Mouse (Mus musculus) myocyte (in vitro differentiated cells): ENCODE data around the gene Ank3. TPM values are rescaled to one million over a fixed set of nuclear protein-coding genes. Genes with fewer than 3 reads are reported as not detected.

Source experiments
- H3K27me3 ChIP-seq: one replicate; pipeline ENCODE4 v1.6.1; 2011; ENCODE audit not compliant: control insufficient read depth, insufficient read depth, insufficient read length
- H3K36me3 ChIP-seq: one replicate; pipeline ENCODE4 v1.6.1; 2011; ENCODE audit not compliant: control insufficient read depth, insufficient read depth
- H3K4me2 ChIP-seq: one replicate; pipeline ENCODE4 v1.6.1; 2011; ENCODE audit warnings: low read depth, control low read depth
- H3K4me3 ChIP-seq: one replicate; pipeline ENCODE4 v1.5.1; 2011; ENCODE audit warnings: mild to moderate bottlenecking, control low read depth, moderate library complexity
- H3K79me2 ChIP-seq: one replicate; pipeline ENCODE4 v1.6.1; 2011; ENCODE audit not compliant: control insufficient read depth, insufficient read depth
- H3ac ChIP-seq: one replicate; pipeline ENCODE4 v1.6.1; 2011; ENCODE audit not compliant: control insufficient read depth, insufficient read length
- CEBPB ChIP-seq: IDR thresholded peaks from 2 replicates; pipeline ENCODE4 v1.6.1; 2011; ENCODE audit warnings: mild to moderate bottlenecking, moderate library complexity; ENCODE audit not compliant: poor library complexity, insufficient read depth, severe bottlenecking
- E2F4 ChIP-seq: IDR thresholded peaks from one replicate; pipeline ENCODE4 v1.6.1; 2011; ENCODE audit warnings: mild to moderate bottlenecking, control low read depth, moderate library complexity; ENCODE audit not compliant: insufficient read depth
- MAX ChIP-seq: IDR thresholded peaks from one replicate; pipeline ENCODE4 v1.6.1; 2011; ENCODE audit warnings: low read depth, mild to moderate bottlenecking, control low read depth
- MYOD1 ChIP-seq, 3 experiments: IDR thresholded peaks; one replicate each; pipeline ENCODE4 v1.6.1; 2011; ENCODE audit warnings: control low read depth in 2 of 3, low read depth in 2 of 3, mild to moderate bottlenecking in 2 of 3, moderate library complexity in 1 of 3; ENCODE audit not compliant: insufficient read length in 2 of 3, control insufficient read depth in 1 of 3
- MYOG ChIP-seq, 3 experiments: IDR thresholded peaks; one replicate each; pipeline ENCODE4 v1.6.1; 2011; ENCODE audit warnings: control low read depth in 2 of 3, low read depth in 2 of 3, mild to moderate bottlenecking in 2 of 3; ENCODE audit not compliant: insufficient read length in 2 of 3, control insufficient read depth in 1 of 3, insufficient read depth in 1 of 3
- POLR2A ChIP-seq: IDR thresholded peaks from one replicate; pipeline ENCODE4 v1.6.1; 2011; ENCODE audit warnings: low read depth, mild to moderate bottlenecking, control low read depth, moderate library complexity; ENCODE audit not compliant: insufficient read length
- POLR2AphosphoS2 ChIP-seq: IDR thresholded peaks from one replicate; pipeline ENCODE4 v1.6.1; 2011; ENCODE audit warnings: low read depth, control low read depth; ENCODE audit not compliant: insufficient read length
- REST ChIP-seq: IDR thresholded peaks from one replicate; pipeline ENCODE4 v1.6.1; 2011; ENCODE audit warnings: mild to moderate bottlenecking, control low read depth, moderate library complexity; ENCODE audit not compliant: insufficient read depth, insufficient read length
- SRF ChIP-seq: IDR thresholded peaks from one replicate; pipeline ENCODE4 v1.6.1; 2011; ENCODE audit warnings: low read depth; ENCODE audit not compliant: control insufficient read depth, insufficient read length
- TCF12 ChIP-seq: IDR thresholded peaks from one replicate; pipeline ENCODE4 v1.6.1; 2011; ENCODE audit warnings: mild to moderate bottlenecking, control low read depth; ENCODE audit not compliant: poor library complexity, insufficient read depth, severe bottlenecking
- TCF3 ChIP-seq: IDR thresholded peaks from one replicate; pipeline ENCODE4 v1.6.1; 2011; ENCODE audit warnings: low read depth, control low read depth; ENCODE audit not compliant: insufficient read length
- USF1 ChIP-seq: IDR thresholded peaks from one replicate; pipeline ENCODE4 v1.6.1; 2011; ENCODE audit warnings: low read depth, mild to moderate bottlenecking, control low read depth, moderate library complexity
- polyA plus RNA-seq: library from polyadenylated mRNA; unstranded; fragments of >200 nt; fragmentation: generic; extraction: Trizol; gene quantifications from one replicate; pipeline ENCODE4 v1.2.1, GENCODE M21; 2012; ENCODE audit warnings: missing spikeins

Gene Ank3
- polyA plus RNA-seq, 1 experiment: 5.5 TPM

- H3K27me3 ChIP-seq: no peaks in the 10 kb centered on the region
- no peak overlapping the region for H3K4me2 ChIP-seq
- TF ChIP-seq MYOD1 (IDR thresholded peaks at IDR 0.05; ENCODE audit: control insufficient read depth in 1 of 3, insufficient read length in 2 of 3, low read depth in 2 of 3) (no peak), TCF3 (no peak), MAX (no peak), MYOG (IDR thresholded peaks at IDR 0.05; ENCODE audit: control insufficient read depth in 1 of 3, insufficient read depth in 1 of 3, insufficient read length in 2 of 3, low read depth in 2 of 3) (no peak), TCF12 (no peak)
- H3K36me3 ChIP-seq: no peaks in the 10 kb centered on the region
- H3ac ChIP-seq: no peak overlapping the region
- no peak overlapping the region for H3K4me3 ChIP-seq
- H3K79me2 ChIP-seq: no peaks in the 10 kb centered on the region
These were observed 67.1 kb downstream of the Ank3 start for GRCm38 (mm10) chr10:69465558-69466200.

DNA sequence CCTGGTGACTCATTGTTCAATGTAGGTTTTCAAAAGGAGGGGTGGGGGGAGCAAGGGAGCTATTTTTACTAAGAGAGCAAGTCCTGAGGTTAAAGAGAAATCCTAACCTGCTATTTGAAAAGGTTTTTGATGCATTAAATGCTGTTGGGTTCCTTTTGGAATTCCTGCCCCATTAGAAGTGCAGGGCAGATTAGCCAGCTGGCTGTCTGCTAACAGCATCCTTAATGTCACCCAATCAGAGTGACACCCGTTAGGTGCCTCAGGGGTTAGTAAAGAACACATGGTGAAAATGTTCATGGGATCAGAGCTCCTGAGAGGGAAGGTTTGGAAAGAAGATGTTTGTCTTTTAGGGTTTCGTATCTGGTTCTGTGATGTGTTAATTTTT is 67.6 kb downstream of the Ank3 start:
- Histone ChIP-seq H3ac (no peak overlapping the region), H3K79me2 (no peaks in the 10 kb centered on the region), H3K36me3 (no peaks in the 10 kb centered on the region), H3K27me3 (no peaks in the 10 kb centered on the region), H3K4me3 (no peak overlapping the region), H3K4me2 (no peak overlapping the region)
- TF ChIP-seq REST: no peak
- TF ChIP-seq MYOD1 (IDR thresholded peaks at IDR 0.05; ENCODE audit: control insufficient read depth in 1 of 3, insufficient read length in 2 of 3, low read depth in 2 of 3): no peak
- TF ChIP-seq POLR2AphosphoS2: no peak
- no peak for TF ChIP-seq USF1
- no peak for TF ChIP-seq TCF12
- TF ChIP-seq POLR2A: no peak
- TF ChIP-seq E2F4: no peak
- TF ChIP-seq CEBPB: no peak
- no peak for TF ChIP-seq MAX
- TF ChIP-seq TCF3: no peak
- no peak for TF ChIP-seq MYOG (IDR thresholded peaks at IDR 0.05; ENCODE audit: control insufficient read depth in 1 of 3, insufficient read depth in 1 of 3, insufficient read length in 2 of 3, low read depth in 2 of 3)
- no peak for TF ChIP-seq SRF

DNA sequence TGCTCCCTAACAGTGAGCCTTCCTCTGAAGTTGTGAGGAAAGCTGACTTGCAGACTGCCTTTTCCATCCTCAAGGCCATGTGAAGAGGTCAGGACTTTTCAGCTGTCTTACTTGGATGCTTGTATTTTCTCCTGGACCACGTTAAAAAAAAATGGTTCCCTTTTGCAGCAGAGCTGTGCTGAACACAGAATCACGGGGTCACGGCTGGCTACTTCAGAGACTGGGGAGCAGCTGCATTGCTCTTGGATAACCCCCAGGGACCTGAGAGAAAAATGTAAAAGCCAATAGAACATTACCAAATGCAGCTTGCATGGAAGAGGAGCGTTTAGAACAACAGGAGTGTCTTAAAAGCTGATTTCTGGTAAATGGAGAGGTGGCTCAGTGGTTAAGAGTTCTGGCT is 68.0 kb downstream of the Ank3 start:
- Histone ChIP-seq H3K27me3 (no peaks in the 10 kb centered on the region), H3K4me2 (no peak overlapping the region), H3ac (no peak overlapping the region), H3K36me3 (no peaks in the 10 kb centered on the region), H3K4me3 (no peak overlapping the region), H3K79me2 (no peaks in the 10 kb centered on the region)
- TF ChIP-seq POLR2AphosphoS2: no peak
- TF ChIP-seq CEBPB: no peak
- no peak for TF ChIP-seq REST

GRCm38 (mm10) chr10:69467182-69467581 is 68.6 kb downstream of the Ank3 start:
- no peaks in the 10 kb centered on the region for H3K27me3 ChIP-seq
- H3ac ChIP-seq: no peak overlapping the region
- TF ChIP-seq POLR2A (no peak), SRF (no peak), TCF3 (no peak), USF1 (no peak), TCF12 (no peak), MYOG (IDR thresholded peaks at IDR 0.05; ENCODE audit: control insufficient read depth in 1 of 3, insufficient read depth in 1 of 3, insufficient read length in 2 of 3, low read depth in 2 of 3) (no peak)
- no peaks in the 10 kb centered on the region for H3K79me2 ChIP-seq
- H3K4me3 ChIP-seq: no peak overlapping the region
- H3K4me2 ChIP-seq: no peak overlapping the region
- H3K36me3 ChIP-seq: no peaks in the 10 kb centered on the region

GRCm38 (mm10) chr10:69471841-69472240 is 73.3 kb downstream of the Ank3 start:
- no peak overlapping the region for H3ac ChIP-seq
- no peak for TF ChIP-seq MYOD1 (IDR thresholded peaks at IDR 0.05; ENCODE audit: control insufficient read depth in 1 of 3, insufficient read length in 2 of 3, low read depth in 2 of 3)
- no peaks in the 10 kb centered on the region for H3K27me3 ChIP-seq
- H3K79me2 ChIP-seq: no peaks in the 10 kb centered on the region
- H3K4me2 ChIP-seq: no peak overlapping the region
- H3K36me3 ChIP-seq: no peaks in the 10 kb centered on the region
- no peak overlapping the region for H3K4me3 ChIP-seq

DNA sequence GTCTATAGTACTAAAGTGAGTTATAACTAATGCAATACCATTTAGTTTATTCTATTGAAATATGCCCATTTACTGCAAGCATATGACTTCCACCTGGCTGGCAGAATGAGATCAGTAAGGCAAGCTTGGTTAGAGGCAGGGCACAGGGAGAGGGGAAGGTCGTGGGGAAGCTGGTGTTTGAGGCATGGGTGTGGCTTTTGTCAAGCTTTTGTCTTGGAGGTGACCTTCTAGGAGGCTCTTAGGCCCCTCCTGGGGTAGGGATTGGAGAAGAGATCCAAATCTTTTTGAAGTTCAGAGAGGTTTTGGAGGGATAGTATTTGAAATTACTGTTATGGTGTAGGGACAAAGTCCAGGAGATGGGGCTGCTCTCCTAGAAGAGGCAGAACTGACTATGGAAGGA is 78.3 kb downstream of the Ank3 start:
- H3K4me3 ChIP-seq: no peak overlapping the region
- H3ac ChIP-seq: no peak overlapping the region
- no peak overlapping the region for H3K4me2 ChIP-seq
- H3K27me3 ChIP-seq: no peaks in the 10 kb centered on the region
- no peaks in the 10 kb centered on the region for H3K36me3 ChIP-seq
- no peaks in the 10 kb centered on the region for H3K79me2 ChIP-seq
- no peak for TF ChIP-seq MYOG (IDR thresholded peaks at IDR 0.05; ENCODE audit: control insufficient read depth in 1 of 3, insufficient read depth in 1 of 3, insufficient read length in 2 of 3, low read depth in 2 of 3)
- no peak for TF ChIP-seq MYOD1 (IDR thresholded peaks at IDR 0.05; ENCODE audit: control insufficient read depth in 1 of 3, insufficient read length in 2 of 3, low read depth in 2 of 3)
- TF ChIP-seq USF1: no peak
- TF ChIP-seq TCF12: no peak
- no peak for TF ChIP-seq TCF3
- TF ChIP-seq E2F4: no peak
- TF ChIP-seq MAX: no peak
- no peak for TF ChIP-seq SRF
- no peak for TF ChIP-seq CEBPB
- TF ChIP-seq POLR2A: no peak
